Mouse (Mus musculus) hindbrain, embryonic 11.5 days (tissue): Measurements from ENCODE around the gene Cables2. TPM values are rescaled to one million over a fixed set of nuclear protein-coding genes. Genes with fewer than 3 reads are reported as not detected.

ENCODE experiments used
- ATAC-seq: fragments of 200-750 bp; cut with Nextera tagmentation; 2 replicates; pipeline ENCODE4 v1.8.0; 2017; ENCODE audit warnings: mild to moderate bottlenecking, moderate TSS enrichment, moderate library complexity; ENCODE audit not compliant: low FRiP score
- DNase-seq: peaks from one replicate; pipeline ENCODE4 v3.0.0-alpha.2; 2015; ENCODE audit warnings: low spot score
- H3K27ac ChIP-seq: fragments of 300-500 bp; sonication (generic); 2 replicates; pipeline ENCODE4 v1.5.1; 2014; ENCODE audit warnings: mild to moderate bottlenecking, low read depth, low read length
- H3K27me3 ChIP-seq: fragments of 300-500 bp; sonication (generic); 2 replicates; pipeline ENCODE4 v1.6.1; 2014; ENCODE audit warnings: mild to moderate bottlenecking, low read length, moderate library complexity, mixed read lengths; ENCODE audit not compliant: control insufficient read depth, insufficient read depth
- H3K36me3 ChIP-seq: fragments of 300-500 bp; sonication (generic); 2 replicates; pipeline ENCODE4 v1.6.1; 2014; ENCODE audit warnings: mild to moderate bottlenecking, low read length, moderate library complexity, mixed read lengths; ENCODE audit not compliant: control insufficient read depth, insufficient read depth
- H3K4me1 ChIP-seq: fragments of 300-500 bp; sonication (generic); replicated peaks from 2 replicates; pipeline ENCODE4 v1.6.1; 2014; ENCODE audit warnings: low read length, mixed read lengths; ENCODE audit not compliant: control insufficient read depth, insufficient read depth
- H3K4me2 ChIP-seq: fragments of 300-500 bp; sonication (generic); replicated peaks from 2 replicates; pipeline ENCODE4 v1.6.1; 2014; ENCODE audit warnings: mild to moderate bottlenecking, low read depth, low read length
- H3K4me3 ChIP-seq: fragments of 300-500 bp; sonication (generic); 2 replicates; pipeline ENCODE4 v1.5.1; 2014; ENCODE audit warnings: low read depth, low read length
- H3K9ac ChIP-seq: fragments of 300-500 bp; sonication (generic); 2 replicates; pipeline ENCODE4 v1.6.1; 2014; ENCODE audit warnings: low read depth, low read length
- H3K9me3 ChIP-seq: fragments of 300-500 bp; sonication (generic); 2 replicates; pipeline ENCODE4 v1.6.1; 2016; ENCODE audit warnings: low read length; ENCODE audit not compliant: control insufficient read depth
- WGBS: fragments of 180-500 bp; shearing (Covaris S2); extraction: QIAGEN DNeasy Blood & Tissue Kit; methylation state at CpG from one replicate; pipeline ENCODE4 v1.1.7; 2014; 5-methylcytosine and 5-hydroxymethylcytosine counted together
- polyA plus RNA-seq: library from polyadenylated mRNA; unstranded; fragments of >200 nt; fragmentation: Nextera tagmentation; extraction: Ambion mirVana; gene quantifications from 2 replicates; pipeline ENCODE4 v1.2.1, GENCODE M21; 2014

Cables2 gene
- polyA plus RNA-seq, 1 experiment from 2014 or later, result 14.0 TPM

DNA sequence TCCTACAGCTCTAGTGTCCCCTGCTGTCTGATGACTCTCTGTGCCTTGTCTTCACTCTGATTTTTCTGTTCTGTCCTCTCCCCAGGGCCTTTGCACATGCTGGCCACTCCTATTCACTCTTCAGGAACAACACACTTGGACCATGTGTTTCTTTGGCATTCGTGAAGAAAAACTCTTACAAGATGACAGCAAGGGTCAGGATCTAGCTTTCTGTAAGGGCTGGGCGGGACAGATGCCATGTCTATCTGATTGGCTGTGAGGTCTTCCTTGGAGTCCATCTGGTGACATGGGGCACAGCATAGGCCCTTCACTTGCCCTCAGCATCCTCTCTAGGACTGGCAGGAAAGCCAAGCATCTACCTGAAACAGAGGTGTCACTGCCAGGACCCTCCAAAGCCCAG, 32.7 kb upstream of the Cables2 start:
- ATAC-seq (no peak), DNase-seq (no peak)
- Histone ChIP-seq H3K27ac (no peak overlapping the region), H3K9me3 (no peaks in the 10 kb centered on the region), H3K4me3 (no peak overlapping the region), H3K36me3 (no peaks in the 10 kb centered on the region), H3K27me3 (no peaks in the 10 kb centered on the region), H3K9ac (no peak overlapping the region), H3K4me1 (no peaks in the 10 kb centered on the region), H3K4me2 (no peak overlapping the region)
- WGBS, result 70% methylated on average over 2 of the region's 2 CpGs

DNA sequence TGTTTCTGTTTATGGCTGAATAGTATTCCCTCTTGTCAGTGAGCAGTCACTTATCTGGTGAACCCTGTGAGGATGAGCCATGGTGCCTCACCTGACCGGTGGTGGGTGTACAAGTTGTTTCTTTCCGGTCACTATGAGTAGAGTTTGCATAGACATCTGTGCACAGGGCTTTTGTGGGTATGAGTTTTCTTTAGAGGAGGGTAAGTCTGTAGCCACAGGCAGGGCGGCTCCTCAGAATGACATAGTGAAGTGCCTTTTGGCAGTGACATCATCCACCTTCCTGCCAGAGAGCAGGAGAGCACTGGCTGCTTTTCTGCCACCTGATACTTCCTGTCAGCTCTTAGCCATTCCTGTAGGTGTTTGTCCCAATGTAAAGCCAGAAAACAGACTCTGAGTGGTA, 32.2 kb upstream of the Cables2 start:
- no peak for DNase-seq
- Histone ChIP-seq H3K4me2 (no peak overlapping the region), H3K4me3 (no peak overlapping the region), H3K36me3 (no peaks in the 10 kb centered on the region), H3K9me3 (no peaks in the 10 kb centered on the region), H3K4me1 (no peaks in the 10 kb centered on the region), H3K27me3 (no peaks in the 10 kb centered on the region), H3K9ac (no peak overlapping the region), H3K27ac (no peak overlapping the region)
- ATAC-seq, result no peak
- WGBS, result 81% methylated on average over 3 of the region's 3 CpGs

DNA sequence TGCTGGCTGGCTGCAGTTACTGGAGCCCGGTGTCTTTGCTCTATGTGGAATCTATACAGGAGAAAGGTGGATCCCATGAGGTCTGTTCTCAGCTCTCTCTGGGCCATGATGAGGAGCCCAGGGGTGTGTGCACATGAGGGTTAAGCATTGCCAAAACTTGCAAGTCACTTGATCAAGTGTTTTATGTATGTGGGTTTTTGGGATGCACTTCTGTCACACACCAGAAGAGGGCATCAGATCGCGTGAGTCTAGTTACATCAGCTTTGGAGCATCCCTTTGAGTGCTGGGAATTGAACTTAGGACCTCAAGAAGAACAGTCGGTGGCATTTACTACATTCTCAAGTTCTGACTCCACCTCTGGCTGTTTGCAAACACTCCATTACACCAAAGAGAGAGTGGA, 31.3 kb upstream of the Cables2 start:
- H3K36me3 ChIP-seq, result no peaks in the 10 kb centered on the region
- 53% methylated on average over 4 of the region's 4 CpGs for WGBS
- no peak for DNase-seq
- H3K4me3 ChIP-seq, result no peak overlapping the region
- H3K4me2 ChIP-seq, result no peak overlapping the region
- H3K27ac ChIP-seq, result no peak overlapping the region
- no peak overlapping the region for H3K9ac ChIP-seq
- H3K4me1 ChIP-seq, result no peaks in the 10 kb centered on the region
- no peak for ATAC-seq
- H3K9me3 ChIP-seq, result no peaks in the 10 kb centered on the region
- H3K27me3 ChIP-seq, result no peaks in the 10 kb centered on the region

DNA sequence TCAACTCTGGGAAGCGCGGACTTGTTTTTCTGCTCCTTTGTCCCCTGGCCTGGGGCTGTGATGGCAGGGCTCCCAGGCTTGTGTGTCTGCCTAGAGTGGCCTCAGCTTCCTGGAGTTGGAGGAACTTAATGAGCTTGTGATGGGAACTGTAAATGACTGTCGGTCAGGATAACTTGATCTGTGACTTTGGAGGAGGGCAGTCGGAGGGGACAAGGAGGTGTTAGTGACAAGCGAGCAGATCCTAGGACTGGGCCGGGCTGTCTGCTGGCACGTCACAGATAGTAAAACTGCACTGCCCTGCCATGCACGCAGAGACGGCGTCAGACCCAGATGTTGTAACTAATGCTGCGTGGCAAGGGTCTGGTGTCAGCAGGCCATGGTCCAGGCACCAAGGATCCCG, 30.2 kb upstream of the Cables2 start:
- DNase-seq (no peak), ATAC-seq (no peak)
- Histone ChIP-seq H3K9me3 (no peaks in the 10 kb centered on the region), H3K4me1 (no peaks in the 10 kb centered on the region), H3K4me3 (no peak overlapping the region), H3K4me2 (no peak overlapping the region), H3K27ac (no peak overlapping the region), H3K9ac (no peak overlapping the region), H3K36me3 (no peaks in the 10 kb centered on the region), H3K27me3 (no peaks in the 10 kb centered on the region)
- 91% methylated on average over 12 of the region's 12 CpGs for WGBS

DNA sequence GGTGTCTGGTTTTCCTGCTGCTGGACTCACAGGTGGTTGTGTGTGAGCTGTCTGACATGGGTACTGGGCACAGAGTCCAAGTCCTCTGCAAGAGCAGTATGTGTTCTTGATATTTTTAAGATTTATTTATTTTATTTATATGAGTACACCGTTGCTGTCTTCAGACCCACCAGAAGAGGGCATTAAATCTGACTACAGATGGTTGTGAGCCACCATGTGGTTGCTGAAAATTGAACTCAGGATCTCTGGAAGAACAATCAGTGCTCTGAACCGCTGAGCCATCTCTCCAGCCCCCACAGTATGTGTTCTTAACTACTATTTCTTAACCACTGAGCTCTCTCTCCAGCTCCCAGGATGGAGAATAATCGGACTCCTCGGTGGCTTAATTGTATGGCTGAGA, 28.9 kb upstream of the Cables2 start:
- Histone ChIP-seq H3K4me2 (no peak overlapping the region), H3K9ac (no peak overlapping the region), H3K9me3 (no peaks in the 10 kb centered on the region), H3K4me1 (no peaks in the 10 kb centered on the region), H3K4me3 (no peak overlapping the region), H3K36me3 (no peaks in the 10 kb centered on the region), H3K27ac (no peak overlapping the region), H3K27me3 (no peaks in the 10 kb centered on the region)
- DNase-seq (no peak), ATAC-seq (no peak)
- WGBS, result 72% methylated on average over 4 of the region's 4 CpGs

DNA sequence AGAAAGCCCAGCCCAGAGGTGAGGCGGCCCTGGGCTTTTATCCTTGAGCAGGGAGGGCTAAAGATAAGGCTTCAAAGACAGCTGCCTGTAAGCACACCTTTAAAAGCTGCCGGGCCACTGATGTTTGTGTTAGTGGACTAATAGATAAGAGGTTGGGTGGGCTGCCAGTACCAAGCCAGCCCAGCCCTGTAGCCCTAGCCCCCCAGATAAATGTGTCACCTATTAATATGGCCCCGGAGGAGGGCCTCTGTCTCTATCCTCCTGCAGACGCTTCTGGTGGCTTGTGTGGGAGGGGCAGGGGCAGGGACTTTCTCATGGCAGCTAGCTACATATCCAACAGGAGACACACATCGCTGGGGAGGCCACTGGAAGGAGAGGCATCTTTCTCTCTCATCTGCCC, 27.5 kb upstream of the Cables2 start:
- H3K9me3 ChIP-seq, result no peaks in the 10 kb centered on the region
- H3K27me3 ChIP-seq, result no peaks in the 10 kb centered on the region
- H3K36me3 ChIP-seq, result no peaks in the 10 kb centered on the region
- H3K27ac ChIP-seq, result no peak overlapping the region
- ATAC-seq (no peak), DNase-seq (no peak)
- no peak overlapping the region for H3K4me3 ChIP-seq
- no peaks in the 10 kb centered on the region for H3K4me1 ChIP-seq
- H3K9ac ChIP-seq, result no peak overlapping the region
- no peak overlapping the region for H3K4me2 ChIP-seq
- 62% methylated on average over 5 of the region's 5 CpGs for WGBS

DNA sequence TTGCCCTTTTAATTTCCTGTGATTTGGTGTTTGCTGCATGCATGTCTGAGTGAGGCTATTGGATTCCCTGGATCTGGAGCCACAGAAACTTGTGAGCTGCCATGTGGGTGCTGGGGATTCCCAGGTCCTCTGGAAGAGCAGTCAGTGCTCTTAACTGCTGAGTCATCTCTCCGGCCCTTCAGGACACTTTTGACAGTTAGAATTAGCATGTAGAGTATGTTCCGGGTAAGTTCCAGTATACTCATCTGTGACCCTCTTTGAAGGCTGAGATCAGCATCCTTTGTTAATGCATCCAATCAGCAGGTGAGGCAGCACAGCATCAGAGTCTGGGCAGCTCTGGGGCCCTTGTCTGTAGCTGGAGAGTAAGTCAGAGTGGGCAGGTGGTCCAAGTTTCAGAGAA, 27.0 kb upstream of the Cables2 start:
- DNase-seq, result no peak
- H3K9ac ChIP-seq, result no peak overlapping the region
- ATAC-seq, result no peak

DNA sequence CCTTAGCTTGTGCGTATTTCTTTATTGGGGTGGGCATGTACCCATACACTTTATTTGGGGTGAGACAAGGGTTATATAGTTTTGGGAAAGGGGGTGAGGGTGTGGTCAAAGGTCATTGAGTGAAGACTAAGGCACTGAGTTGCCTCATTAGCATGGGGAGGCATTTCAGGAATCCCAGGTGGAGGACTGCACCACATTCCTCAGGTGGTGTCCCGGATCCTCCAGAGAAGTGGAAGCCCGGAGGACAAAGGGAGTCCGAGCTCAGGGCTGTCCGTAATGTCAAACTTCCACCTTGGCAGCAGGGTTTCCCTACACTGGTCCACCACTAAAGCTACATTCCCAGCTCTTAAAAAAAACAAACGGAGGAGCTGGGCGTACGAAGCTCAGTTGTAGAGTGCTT, 19.6 kb upstream of the Cables2 start:
- Histone ChIP-seq H3K27me3 (no peaks in the 10 kb centered on the region), H3K4me2 (no peak overlapping the region), H3K9me3 (no peaks in the 10 kb centered on the region), H3K27ac (no peak overlapping the region), H3K36me3 (no peaks in the 10 kb centered on the region), H3K4me1 (no peaks in the 10 kb centered on the region), H3K4me3 (no peak overlapping the region), H3K9ac (no peak overlapping the region)
- ATAC-seq (no peak), DNase-seq (no peak)
- WGBS, result 71% methylated on average over 8 of the region's 8 CpGs

More for the DNA sequence above, 27.0 kb upstream of the Cables2 start:
- Histone ChIP-seq H3K4me2 (no peak overlapping the region), H3K27ac (no peak overlapping the region), H3K36me3 (no peaks in the 10 kb centered on the region), H3K27me3 (no peaks in the 10 kb centered on the region), H3K4me1 (no peaks in the 10 kb centered on the region), H3K9me3 (no peaks in the 10 kb centered on the region), H3K4me3 (no peak overlapping the region)
- WGBS, result 87% methylated on average over 2 of the region's 2 CpGs

DNA sequence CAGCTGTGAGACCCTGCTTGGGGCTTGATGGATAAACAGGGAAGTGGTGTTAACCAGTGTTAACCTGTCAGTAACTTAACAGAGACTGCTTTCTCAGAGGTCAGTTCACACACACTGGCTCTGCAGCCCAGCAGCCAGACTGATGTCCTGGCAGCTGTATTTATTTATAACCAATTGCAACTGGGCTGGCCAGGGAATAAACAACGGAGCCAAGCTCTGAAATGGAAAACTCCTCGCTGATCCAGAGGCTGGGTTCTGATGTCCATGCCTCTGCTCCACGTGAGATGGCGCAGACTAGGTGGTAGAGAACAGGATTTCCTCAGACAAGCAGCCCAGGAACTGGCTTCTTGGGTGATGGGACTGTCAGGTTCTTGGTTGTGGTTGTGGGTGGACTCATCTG, 18.7 kb upstream of the Cables2 start:
- Histone ChIP-seq H3K27me3 (no peaks in the 10 kb centered on the region), H3K4me2 (no peak overlapping the region), H3K36me3 (no peaks in the 10 kb centered on the region), H3K4me3 (no peak overlapping the region), H3K9ac (no peak overlapping the region), H3K9me3 (no peaks in the 10 kb centered on the region), H3K4me1 (no peaks in the 10 kb centered on the region), H3K27ac (no peak overlapping the region)
- DNase-seq, result no peak
- 74% methylated on average over 4 of the region's 4 CpGs for WGBS
- no peak for ATAC-seq
